Mouse (Mus musculus) T-cell, adult 2 months (primary cell): ENCODE measurements at regions not wholly inside any gene's neighbourhood (a gene's known extent, or its start where the extent isn't known, plus 50 kb on each side); places are given as distances from the start of the nearest gene placed in this dataset.

ENCODE experiments used
- DNase-seq: peaks from one replicate; pipeline ENCODE4 v3.0.0; 2022; ENCODE audit warnings: low spot score

DNA sequence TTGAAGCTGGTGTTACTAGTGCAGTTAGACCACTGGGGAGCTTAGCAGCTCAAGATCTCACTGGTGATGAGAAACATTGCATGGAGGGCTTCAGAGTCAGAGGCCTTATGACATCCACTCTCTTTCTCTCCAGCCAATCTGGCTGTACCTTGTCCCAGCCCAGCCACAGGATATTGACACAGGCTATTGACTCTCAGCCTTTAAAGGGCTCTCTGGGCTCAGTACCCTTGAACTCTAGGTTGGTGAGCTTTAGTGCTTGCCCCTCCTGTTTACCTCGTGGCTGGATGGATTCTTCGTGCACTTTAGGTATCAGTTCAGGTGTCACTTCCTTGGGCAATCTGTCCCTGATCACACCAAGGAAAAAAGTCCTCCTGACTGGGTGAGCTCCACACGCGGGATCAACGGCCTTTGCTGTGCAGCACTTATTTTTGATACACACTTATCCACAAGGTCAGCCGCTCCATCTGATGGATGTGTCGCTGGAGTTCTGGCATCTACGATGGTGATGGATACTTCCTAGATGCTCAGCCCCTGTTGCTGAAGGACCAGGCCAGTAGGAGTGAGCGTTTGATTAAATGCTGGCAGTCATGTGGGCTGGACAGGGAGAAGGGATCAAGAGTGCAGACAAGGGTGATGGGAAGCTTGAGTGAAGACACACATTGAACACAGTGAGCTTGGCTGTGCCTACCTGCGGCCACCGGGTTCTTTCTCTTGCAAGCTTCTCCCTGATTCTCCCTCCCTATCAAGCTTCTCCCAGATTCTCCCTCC, 177.7 kb downstream of the Snx10 start:
- DNase-seq: no peak

DNA sequence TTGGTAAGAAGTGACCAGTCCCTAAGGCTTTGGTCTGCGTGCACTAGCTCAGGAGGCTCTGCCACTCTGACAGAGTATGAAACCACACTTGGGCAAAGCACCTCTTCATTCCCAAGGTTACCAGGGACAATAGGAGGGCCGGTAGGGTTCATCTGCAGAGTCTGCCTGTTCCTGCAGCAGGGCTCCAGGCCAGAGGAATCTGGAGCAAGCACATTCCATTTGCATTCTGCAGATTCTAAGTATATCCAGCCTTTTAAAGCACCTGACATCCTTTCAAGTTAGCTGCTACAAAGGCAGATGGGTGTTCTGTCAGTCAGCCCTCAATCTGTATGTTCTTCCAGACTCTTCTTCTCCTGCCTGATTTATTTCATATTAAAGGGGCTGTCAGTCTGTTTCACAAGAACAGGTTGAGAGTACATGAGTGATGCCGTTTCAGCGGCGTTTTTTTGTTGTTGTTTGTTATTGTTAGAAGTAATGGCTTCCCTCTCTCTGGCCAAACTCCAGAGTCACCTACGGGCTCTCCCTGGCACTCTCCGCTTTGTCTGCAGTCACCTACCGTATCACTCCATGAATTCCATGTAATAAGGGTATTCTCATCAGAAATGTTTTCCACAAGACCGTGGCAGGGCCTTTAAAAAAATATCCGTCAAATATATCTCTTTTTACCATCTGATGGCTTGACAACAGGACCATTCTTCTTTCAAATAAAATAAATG, 178.9 kb downstream of the Snx10 start:
- no peak for DNase-seq

DNA sequence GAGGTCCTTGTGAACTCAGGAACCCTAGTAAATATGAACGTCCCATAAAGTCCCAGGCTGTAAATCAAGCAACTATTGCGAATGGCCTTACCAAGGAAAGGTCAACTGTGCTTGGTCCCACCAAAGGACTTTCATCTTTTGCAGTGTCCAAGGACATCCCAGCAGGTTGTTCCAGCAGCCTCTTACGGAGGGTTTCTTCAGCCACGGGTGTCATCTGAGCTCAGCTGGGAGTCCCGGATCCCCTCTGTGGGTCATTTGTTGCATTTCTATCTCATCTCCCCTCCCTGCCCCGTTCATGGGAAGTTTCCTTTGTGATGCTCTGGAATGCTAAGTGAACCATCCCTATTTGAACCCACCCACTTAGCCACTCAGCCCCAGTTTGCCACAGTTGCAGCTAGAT, 184.3 kb downstream of the Snx10 start:
- no peak for DNase-seq

DNA sequence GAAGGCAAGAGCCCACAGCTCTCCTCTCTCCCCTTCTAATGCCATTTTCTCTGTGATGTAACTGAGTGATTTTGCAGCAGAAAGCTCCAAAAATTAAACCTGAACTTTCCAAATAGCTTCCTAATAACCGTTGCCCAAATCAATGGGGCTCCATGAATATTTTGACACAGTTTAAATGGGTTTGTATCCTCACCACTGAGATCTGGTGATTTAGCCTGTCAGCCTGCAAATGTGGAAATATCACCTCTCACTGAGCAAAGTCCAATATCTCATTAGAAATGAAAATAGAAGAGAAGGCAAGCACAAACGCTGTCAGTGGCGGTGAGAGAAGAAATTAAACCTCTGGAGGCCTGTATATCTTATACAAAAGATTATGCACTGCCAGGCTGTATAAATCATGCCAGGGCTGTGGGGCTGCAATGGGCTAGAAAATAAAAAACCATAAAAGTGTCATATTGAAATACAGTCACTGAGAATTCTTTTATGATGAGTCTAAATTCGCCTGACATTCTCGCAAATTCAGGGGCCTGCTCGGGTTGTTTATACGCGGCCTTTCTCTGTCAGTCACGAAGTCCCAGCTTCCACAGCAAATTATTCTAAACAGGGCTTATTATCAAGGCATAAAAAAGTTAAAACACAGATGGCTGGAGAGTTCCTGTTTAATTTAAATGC, 185.1 kb downstream of the Snx10 start:
- no peak for DNase-seq

DNA sequence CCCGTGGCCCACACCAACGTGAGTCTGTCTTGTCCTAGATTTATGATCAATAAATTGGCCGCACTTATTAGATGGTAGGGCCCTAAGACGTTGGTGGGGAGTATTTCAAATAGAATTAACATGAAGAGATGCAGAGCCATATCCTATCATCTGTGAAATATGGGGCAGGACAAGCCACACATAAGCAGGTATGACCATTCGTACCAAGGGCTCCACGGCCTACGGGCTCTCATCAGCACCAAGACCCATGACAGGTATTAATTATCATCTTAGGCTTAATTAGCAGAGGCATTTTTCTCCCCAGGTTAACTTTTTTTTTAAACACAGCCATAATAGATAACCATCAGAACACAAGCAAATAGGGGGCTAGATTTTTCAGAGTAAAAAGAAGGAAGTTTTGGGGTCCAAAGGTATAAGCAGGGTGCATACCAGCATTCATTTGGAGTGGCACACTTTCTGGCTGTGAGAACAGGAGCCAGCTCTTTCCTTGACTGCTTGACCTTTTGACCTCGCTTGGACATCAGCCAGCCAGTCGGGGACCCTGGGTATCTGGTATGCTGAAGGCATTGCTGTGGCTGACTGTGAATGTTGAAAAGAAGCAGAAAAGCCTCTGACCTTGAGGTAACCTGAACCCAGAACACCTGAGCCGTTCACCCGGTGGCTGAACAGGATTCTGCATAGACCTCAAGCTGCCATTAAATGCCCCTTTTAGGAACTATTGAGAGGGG, 185.8 kb downstream of the Snx10 start:
- no peak for DNase-seq

DNA sequence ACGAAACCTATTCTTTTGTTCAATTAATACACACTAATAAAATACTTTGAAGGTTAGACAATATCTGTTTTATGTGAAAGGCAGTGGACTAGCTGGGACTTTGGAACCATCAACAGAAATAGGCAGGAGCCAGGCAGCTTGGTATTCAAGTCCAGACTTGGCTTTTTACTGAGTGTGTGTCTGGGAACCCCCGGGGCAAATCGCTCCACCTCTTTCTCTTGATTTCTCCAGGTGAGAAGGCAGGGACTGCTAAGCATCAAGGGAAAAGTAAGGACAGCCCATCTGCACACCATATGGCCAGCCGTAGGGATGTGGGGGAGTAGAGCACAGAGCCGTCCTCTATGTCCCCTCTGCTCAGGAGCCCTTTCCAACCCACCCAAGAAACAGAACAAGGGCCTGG, 186.5 kb downstream of the Snx10 start:
- no peak for DNase-seq

DNA sequence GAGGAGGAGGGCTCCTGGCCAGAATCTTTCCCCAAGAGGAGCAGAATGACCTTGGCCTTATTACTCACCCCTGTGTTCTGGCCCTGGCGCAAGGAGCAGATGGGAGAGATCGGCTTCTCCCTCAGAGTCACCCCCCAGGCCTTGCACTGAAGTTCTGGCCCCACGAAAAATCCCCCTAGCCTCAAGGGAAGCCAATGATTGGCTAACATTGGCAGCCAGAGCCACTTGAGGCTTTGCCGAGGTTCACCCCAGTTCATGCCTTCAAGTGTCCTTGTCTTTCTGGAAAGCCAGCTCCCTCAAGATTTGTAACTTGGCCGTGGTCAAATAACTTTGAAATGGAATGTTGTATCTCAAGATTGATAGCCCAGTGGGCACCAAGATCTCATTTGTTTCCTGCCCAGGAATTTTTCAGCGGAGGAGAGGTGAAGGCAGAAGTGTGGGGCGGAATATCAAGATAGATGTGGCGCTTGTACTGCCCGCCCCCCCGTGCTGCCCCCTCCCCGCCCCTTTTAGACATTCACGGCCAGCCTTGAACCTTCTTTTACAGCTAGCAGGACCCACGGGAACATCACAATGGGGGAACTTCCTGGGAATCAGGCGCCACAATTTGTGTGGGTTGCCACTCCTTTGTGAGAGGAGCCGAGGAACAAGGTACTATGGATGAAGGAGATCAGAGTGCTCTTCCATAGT, 187.4 kb downstream of the Snx10 start:
- no peak for DNase-seq

DNA sequence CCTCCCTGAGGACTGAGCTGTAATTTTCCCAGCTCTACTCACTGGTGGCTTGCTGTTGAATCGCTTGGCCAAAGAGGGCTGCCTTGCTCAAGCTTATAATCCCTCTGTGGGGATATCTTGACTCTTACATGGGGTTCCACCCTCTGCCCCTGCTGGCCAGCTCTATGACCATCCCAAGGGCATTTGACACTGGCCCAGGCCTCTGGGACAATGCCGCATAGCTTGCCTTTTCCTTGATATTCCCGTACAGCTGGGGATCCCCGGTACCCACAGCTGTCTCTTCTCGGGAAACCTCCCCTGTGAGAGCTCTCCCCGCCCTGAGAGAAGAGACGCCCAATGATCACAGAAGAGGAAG, 187.9 kb downstream of the Snx10 start:
- DNase-seq: no peak

DNA sequence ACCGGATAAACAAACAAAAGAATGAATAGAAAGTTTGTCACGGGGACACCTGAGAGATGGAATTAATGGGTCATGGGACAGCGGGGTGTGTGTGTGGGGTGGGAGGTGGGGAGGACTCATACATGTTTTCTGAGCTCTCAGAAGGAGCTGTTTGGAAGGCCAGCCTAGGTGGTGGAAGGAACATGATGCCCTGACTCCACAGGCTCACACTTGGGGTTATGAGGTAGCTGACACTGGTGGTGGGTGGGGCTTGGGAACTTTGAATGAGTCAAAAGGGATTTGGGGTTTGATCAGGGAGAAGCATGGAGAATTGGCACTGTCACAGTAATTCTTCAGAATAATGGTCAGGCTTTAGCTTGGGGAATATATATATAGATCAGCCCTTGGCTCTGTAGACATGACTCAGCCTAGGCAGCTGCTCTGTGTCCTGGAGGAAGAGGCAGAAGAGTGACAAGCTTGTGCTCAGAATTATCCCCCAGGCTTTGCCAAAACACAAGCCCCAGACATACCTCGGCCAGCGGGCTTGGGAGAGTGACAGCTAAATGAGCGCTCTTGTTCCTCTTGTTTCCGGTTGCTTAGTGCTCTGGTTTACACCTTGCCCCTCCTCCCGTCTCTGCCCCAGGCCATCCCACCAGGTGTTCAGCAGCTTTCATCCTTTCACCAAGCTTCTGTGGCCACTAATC, 191.6 kb downstream of the Snx10 start:
- DNase-seq: no peak

DNA sequence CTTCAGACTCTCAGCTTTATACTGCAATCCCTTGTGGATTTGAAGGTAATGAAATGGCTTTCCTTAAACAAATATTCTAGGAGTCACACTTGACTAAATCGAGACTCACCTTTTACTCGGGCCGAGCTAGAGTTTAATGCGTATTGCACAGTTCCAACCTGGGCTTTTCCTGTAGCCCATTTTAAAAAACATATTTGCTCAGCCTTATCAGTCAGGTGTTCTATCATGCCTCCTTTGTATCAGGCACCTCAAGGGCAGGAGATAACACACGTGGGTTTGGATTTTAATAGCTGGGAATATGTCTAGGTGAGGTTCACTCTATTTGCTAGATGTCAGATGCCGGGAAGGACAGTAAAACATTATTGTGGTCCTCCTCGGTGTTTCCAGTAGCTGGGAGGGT, 193.7 kb downstream of the Snx10 start:
- DNase-seq: no peak

DNA sequence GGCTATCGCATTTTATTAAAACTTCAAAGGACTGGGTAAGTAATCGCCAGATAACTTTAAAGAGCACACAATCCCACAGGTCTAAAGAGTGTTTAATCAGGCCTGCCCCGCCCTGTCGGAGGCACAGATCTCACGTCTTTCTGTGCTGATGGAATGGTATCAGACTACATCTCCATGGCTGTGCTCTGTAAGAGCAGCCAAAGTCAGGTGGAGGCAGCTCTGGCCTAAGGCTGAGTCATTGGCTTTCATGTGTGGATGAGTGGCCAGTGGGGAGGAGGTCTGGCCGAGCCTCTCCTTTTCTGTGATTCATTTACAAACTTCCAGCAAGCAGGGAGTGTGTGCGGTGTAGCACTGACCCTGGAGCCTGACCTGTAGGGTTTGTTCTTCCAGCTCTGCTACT, 197.0 kb downstream of the Snx10 start:
- DNase-seq: no peak

DNA sequence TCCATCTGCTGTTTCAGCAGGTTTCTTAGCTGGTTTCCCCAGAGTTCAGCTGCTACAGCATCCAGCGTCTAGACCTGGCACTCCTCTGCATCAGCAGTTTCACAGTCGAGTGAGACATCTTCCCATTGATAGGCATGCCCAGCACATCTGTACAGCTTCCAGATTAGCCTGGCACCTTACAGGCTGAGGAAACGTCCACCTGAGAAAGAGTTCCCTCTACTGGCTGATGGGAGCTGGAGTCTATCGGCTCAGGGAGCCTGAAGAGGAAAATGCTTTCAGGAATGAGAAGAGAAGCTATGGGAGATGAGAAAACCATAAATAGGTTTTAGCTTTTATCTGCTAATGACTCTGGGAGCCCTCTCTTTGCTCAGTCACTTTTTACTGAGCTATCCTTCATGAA, 199.4 kb downstream of the Snx10 start:
- DNase-seq: no peak

DNA sequence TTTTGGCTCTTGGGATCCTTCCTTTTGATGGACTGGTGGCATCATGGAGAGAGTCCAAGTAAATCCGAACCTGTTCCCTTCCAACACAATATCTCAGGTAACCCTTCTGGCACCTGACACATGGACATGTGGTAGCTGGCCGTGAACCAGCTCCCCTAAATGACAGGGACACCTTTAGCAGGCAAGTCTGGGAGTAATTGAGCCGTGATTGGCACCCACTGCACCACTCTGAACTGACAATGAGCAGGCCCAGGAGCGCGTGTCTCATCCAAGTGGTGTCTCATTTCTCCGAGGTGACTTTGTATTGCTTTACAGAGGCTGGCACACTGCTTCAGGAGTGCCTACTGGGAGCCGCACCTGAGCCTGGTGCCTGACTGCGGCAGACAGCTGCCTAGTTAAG, 203.5 kb downstream of the Snx10 start:
- DNase-seq: no peak

DNA sequence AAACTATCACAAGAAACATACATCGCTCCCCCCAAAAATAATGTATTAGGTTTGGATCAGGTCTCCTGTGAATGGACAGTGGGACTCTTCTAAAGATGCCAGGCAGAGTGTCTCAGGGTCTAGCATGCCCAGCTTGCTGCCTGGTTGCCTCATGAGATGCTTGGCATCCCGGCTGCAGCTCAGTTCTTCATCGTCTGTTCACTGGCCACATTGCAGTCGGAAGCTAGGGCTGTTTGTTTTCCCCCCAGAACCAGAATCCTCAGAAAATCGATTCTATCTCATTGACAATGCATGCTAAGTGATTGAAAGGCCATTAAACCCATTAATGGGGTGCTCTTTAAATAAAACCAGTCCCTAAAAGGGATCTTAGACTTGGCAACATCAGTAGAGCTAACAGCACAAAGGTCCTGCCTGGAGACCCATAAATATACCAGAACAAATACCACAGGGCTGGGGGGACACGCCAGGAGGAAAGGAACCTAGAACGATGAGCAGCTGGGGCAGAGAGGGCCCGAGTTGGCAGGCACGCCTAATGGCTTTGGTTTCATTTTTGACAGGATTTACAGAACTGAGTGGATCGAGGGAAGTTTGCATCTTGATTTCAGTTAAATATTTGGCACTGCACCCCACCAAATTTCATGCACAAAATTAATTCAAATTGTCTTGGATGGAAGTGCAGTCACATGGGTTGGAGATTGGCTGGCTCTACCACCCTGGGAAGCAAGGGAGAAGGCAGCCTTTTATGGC, 205.3 kb downstream of the Snx10 start:
- no peak for DNase-seq

DNA sequence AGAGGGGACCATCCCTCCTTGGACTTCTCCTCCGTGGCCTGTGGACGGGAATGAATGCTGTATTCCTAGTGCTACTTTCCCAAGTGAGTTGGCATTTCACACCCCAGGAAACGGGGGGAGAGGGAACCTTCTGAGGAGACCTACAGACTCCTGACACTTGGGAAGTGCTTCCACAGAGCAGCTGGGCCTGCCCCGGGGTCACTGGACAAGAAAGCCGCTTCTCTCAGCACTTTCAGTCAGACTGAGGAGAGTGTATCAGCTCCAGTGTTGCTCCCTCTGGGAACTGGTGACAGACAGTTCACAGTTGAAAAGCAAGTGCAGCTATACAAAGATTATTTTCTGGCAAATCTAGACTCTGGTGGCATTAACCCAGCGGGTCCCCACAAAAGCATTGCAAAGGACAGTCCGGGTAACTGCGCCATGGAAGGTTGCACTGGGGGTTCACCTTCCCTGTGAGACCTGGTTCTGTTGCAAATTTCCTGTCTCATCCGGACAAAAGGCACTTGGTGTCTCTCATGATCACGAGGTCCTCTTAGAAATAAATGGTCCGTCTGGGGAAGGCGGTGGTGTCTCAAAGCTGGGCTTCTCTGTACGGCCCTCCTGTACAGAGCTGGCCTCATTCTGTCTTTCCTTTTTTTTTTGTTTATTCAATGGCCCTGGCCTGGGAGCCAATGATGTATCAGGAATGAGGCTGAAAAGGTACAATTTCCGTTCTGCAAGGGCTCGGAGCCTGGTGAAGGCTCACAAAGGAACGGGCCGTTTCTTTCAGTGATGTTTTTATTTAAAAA, 207.1 kb downstream of the Snx10 start:
- no peak for DNase-seq

DNA sequence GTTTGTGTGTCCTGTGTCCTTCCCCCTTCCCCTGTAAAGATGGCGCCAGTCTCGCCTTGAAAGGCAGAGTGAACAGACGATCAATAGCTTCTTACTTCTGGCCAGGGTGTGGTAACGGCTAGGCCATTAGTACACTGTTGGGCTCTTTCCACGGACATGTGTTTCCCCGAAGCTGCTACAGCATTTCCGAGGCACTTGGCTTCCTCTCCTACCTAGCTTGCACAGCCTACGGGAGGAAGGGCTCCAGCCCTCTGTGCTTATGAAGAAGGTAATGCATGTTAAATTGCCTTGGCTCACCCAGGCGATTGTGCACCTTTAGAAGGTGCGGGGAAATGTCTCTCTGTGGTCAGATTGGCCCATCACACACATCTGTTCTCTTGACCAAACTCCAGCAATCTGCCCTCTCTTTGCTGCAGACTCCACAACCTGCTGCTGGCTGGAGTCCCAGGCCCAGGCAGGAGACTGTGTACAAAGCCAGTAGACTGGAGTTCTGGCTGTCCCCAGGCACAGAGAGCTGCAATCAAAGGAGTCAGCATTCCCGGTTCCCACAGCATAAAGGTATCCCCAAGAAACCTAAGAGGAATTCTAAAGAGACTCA, 208.7 kb downstream of the Snx10 start:
- DNase-seq: no peak

DNA sequence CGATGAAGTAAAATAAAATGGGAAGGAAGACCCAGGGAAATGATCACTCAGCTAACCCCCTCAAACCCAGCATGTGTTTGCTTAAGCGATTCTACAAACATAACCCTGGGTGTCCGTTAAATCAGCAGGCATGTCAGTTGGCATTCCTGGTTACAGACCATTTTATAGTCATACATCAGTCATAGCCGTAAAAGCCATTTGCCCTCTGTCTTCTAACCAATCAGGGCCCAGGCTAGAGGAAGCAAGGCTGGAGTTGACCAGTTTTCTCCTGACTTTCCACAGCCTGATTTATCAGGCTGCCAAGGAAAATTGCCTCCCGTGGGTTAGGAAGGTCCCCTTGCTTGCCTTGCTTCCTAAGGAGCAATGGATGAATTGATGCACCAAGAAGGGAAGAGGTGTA, 212.3 kb downstream of the Snx10 start:
- no peak for DNase-seq

DNA sequence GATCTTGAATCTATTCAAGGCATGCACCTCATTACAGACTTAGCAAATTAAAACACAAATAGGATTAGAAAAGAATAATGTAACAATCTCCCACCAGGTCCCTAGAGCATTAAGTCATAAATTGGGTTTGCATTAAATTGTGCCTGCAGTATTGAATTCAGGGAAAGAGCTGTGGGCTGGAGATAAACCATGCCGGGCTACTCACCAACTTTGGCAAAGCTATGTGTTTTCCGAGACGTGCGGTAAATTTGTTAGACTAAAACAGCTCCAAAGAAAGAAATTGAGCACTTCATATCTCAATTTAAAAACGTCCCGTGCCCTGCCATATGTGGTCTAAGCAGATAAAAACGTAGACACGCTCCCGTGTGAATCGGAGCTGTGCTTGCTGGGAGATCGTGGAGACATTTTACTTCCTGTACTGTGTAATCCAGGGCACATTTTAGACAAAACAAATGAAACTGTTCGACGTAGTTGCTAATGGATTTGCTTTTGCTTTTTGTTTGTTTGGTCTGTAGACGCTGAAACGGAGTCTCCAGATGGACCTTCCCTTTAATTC, 219.5 kb downstream of the Snx10 start:
- DNase-seq: no peak

DNA sequence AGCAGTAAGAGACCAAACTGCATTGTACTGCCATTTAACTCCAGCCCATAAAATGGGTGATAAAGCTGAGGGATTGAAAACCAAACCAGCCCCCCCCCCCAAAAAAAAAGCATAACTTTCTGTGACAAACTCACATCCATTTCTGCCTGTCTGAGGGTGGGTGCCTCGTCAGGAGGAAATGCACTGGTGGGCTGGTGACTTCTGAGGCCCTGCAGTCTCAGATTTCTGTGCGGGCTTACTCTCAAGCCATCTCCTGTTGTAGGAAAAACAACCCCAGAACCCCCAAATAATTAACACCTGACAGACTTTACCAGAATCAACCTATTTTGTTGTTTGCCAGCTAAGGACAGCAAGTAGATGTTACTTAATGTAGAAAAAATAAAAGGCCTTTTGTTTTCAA, 220.9 kb downstream of the Snx10 start:
- no peak for DNase-seq
